Mouse (Mus musculus): Measurements from ENCODE around the gene Gcdh. TPM values are rescaled to one million over a fixed set of nuclear protein-coding genes. Genes with fewer than 3 reads are reported as not detected.
A peak's percentile ranks its signal among the peaks of the same experiment; 100 is the strongest.

Gene Gcdh
- polyA plus RNA-seq, 1 experiment from 2014 or later, result 31.8 TPM

GRCm38 (mm10) chr8:84844397-84845070 is 49.2 kb downstream of the Gcdh start:
- Histone ChIP-seq H3K27me3 (ENCODE audit: control insufficient read depth, insufficient read depth, low read length) (no peaks in the 10 kb centered on the region), H3K36me3 (ENCODE audit: control insufficient read depth, insufficient read depth, low read length) (peaks cover 31% of the 10 kb centered on the region), H3K9ac (ENCODE audit: low read length) (peak overlapping the region; percentile 98), H3K27ac (ENCODE audit: low read depth, low read length) (no peak overlapping the region), H3K4me3 (ENCODE audit: low read depth, low read length) (peak overlapping the region; percentile 97), H3K4me2 (peak overlapping the region; percentile 78), H3K4me1 (ENCODE audit: control insufficient read depth, insufficient read depth, low read length) (peaks cover 23% of the 10 kb centered on the region), H3K9me3 (ENCODE audit: control insufficient read depth, low read length) (no peaks in the 10 kb centered on the region)
- DNase-seq (ENCODE audit: low spot score, missing footprints) (peak; percentile 83), ATAC-seq (ENCODE audit: low FRiP score) (no peak)
- 89% methylated on average over 9 of the region's 9 CpGs for WGBS

- H3K4me3 ChIP-seq (ENCODE audit: low read depth, low read length), result no peak overlapping the region
- DNase-seq (ENCODE audit: low spot score, missing footprints) (no peak), ATAC-seq (ENCODE audit: low FRiP score) (no peak)
- peaks cover 22% of the 10 kb centered on the region for H3K4me1 ChIP-seq (ENCODE audit: control insufficient read depth, insufficient read depth, low read length)
- H3K27me3 ChIP-seq (ENCODE audit: control insufficient read depth, insufficient read depth, low read length), result no peaks in the 10 kb centered on the region
- WGBS, result 87% methylated on average over 1 of the region's 1 CpGs
- peaks cover 48% of the 10 kb centered on the region for H3K36me3 ChIP-seq (ENCODE audit: control insufficient read depth, insufficient read depth, low read length)
- no peak overlapping the region for H3K9ac ChIP-seq (ENCODE audit: low read length)
- no peaks in the 10 kb centered on the region for H3K9me3 ChIP-seq (ENCODE audit: control insufficient read depth, low read length)
- H3K27ac ChIP-seq (ENCODE audit: low read depth, low read length), result no peak overlapping the region
- no peak overlapping the region for H3K4me2 ChIP-seq
These were observed 52.2 kb downstream of the Gcdh start for GRCm38 (mm10) chr8:84841514-84841913.

- H3K4me3 ChIP-seq (ENCODE audit: low read depth, low read length), result peak within 1 kb of the TSS; percentile 94
- WGBS, result under 1% methylated on average over 51 of the region's 55 CpGs
- H3K27ac ChIP-seq (ENCODE audit: low read depth, low read length), result peak within 1 kb of the TSS; percentile 85
- peak within 1 kb of the TSS; percentile 68 for H3K4me2 ChIP-seq
- ATAC-seq (ENCODE audit: low FRiP score), result peak; percentile 97
- DNase-seq (ENCODE audit: low spot score, missing footprints), result peak; percentile 98
- peak within 1 kb of the TSS; percentile 97 for H3K9ac ChIP-seq (ENCODE audit: low read length)
- H3K9me3 ChIP-seq (ENCODE audit: control insufficient read depth, low read length), result no peaks in the 10 kb centered on the region
- no peaks in the 10 kb centered on the region for H3K27me3 ChIP-seq (ENCODE audit: control insufficient read depth, insufficient read depth, low read length)
- H3K36me3 ChIP-seq (ENCODE audit: control insufficient read depth, insufficient read depth, low read length), result peaks cover 57% of the 10 kb centered on the region
- peaks cover 22% of the 10 kb centered on the region for H3K4me1 ChIP-seq (ENCODE audit: control insufficient read depth, insufficient read depth, low read length)
These were observed 53.3 kb downstream of the Gcdh start, which contains the start of gene Rad23a for GRCm38 (mm10) chr8:84840248-84840999. Rad23a (minus strand) TSS chr8:84840665.

DNA sequence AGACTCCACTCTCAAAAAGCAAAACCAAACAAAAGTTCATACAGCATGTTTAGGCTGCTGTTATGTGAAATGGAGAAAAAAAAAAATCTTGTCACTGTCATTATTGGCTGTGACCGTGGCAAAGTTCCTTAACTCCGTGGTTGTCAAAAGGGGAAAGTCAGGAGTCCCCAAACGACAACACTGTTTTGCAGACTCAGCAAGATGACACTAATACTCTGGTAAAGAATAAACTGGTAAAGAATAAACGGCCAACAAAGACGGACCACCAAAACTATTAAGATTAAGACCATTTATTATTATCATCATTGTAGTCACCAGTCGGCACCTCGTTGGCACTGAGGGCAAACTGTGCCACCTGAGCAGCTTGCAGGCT is 53.9 kb downstream of the Gcdh start:
- no peak for DNase-seq (ENCODE audit: low spot score, missing footprints)
- WGBS, result 4% methylated on average over 7 of the region's 7 CpGs
- Histone ChIP-seq H3K9me3 (ENCODE audit: control insufficient read depth, low read length) (no peaks in the 10 kb centered on the region), H3K4me1 (ENCODE audit: control insufficient read depth, insufficient read depth, low read length) (peaks cover 17% of the 10 kb centered on the region), H3K4me2 (peak overlapping the region; percentile 68), H3K4me3 (ENCODE audit: low read depth, low read length) (peak overlapping the region; percentile 94), H3K27ac (ENCODE audit: low read depth, low read length) (peak overlapping the region; percentile 85), H3K27me3 (ENCODE audit: control insufficient read depth, insufficient read depth, low read length) (no peaks in the 10 kb centered on the region), H3K36me3 (ENCODE audit: control insufficient read depth, insufficient read depth, low read length) (peaks cover 57% of the 10 kb centered on the region), H3K9ac (ENCODE audit: low read length) (peak overlapping the region; percentile 97)
- no peak for ATAC-seq (ENCODE audit: low FRiP score)

GRCm38 (mm10) chr8:84839411-84839810 is 54.3 kb downstream of the Gcdh start:
- H3K36me3 ChIP-seq (ENCODE audit: control insufficient read depth, insufficient read depth, low read length), result peaks cover 52% of the 10 kb centered on the region
- 94% methylated on average over 2 of the region's 2 CpGs for WGBS

DNA sequence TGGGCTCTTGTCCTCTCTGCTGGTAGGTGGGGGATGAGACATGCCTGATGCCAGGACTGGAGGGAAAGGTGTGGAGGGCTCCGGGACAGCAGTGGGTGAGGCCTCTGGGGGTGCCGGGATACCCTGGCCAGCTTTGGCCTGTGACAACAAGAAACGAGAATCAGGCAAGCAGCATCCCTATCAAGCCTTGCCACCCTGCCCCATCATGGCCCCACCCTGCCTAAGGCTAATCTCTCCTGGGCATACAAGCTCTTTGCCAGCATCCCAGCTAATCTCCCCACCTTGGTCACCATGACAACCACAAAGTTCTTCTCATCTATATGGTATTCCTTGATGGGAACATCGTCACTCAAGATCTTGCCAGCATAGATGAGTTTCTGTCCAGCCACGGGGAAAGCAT is 55.2 kb downstream of the Gcdh start:
- Histone ChIP-seq H3K36me3 (ENCODE audit: control insufficient read depth, insufficient read depth, low read length) (peaks cover 43% of the 10 kb centered on the region), H3K4me1 (ENCODE audit: control insufficient read depth, insufficient read depth, low read length) (peaks cover 9% of the 10 kb centered on the region), H3K27me3 (ENCODE audit: control insufficient read depth, insufficient read depth, low read length) (no peaks in the 10 kb centered on the region), H3K9ac (ENCODE audit: low read length) (no peak overlapping the region), H3K27ac (ENCODE audit: low read depth, low read length) (no peak overlapping the region), H3K4me2 (no peak overlapping the region), H3K4me3 (ENCODE audit: low read depth, low read length) (no peak overlapping the region), H3K9me3 (ENCODE audit: control insufficient read depth, low read length) (no peaks in the 10 kb centered on the region)
- DNase-seq (ENCODE audit: low spot score, missing footprints) (peak; percentile 53), ATAC-seq (ENCODE audit: low FRiP score) (no peak)
- 87% methylated on average over 5 of the region's 5 CpGs for WGBS

More at GRCm38 (mm10) chr8:84839411-84839810, 54.3 kb downstream of the Gcdh start:
- Histone ChIP-seq H3K27ac (ENCODE audit: low read depth, low read length) (no peak overlapping the region), H3K4me3 (ENCODE audit: low read depth, low read length) (peak overlapping the region; percentile 94; the same call in 1 of the 2 replicates), H3K4me1 (ENCODE audit: control insufficient read depth, insufficient read depth, low read length) (peaks cover 12% of the 10 kb centered on the region), H3K4me2 (peak overlapping the region; percentile 68), H3K9me3 (ENCODE audit: control insufficient read depth, low read length) (no peaks in the 10 kb centered on the region), H3K27me3 (ENCODE audit: control insufficient read depth, insufficient read depth, low read length) (no peaks in the 10 kb centered on the region), H3K9ac (ENCODE audit: low read length) (no peak overlapping the region)
- DNase-seq (ENCODE audit: low spot score, missing footprints) (peak; percentile 82), ATAC-seq (ENCODE audit: low FRiP score) (no peak)

DNA sequence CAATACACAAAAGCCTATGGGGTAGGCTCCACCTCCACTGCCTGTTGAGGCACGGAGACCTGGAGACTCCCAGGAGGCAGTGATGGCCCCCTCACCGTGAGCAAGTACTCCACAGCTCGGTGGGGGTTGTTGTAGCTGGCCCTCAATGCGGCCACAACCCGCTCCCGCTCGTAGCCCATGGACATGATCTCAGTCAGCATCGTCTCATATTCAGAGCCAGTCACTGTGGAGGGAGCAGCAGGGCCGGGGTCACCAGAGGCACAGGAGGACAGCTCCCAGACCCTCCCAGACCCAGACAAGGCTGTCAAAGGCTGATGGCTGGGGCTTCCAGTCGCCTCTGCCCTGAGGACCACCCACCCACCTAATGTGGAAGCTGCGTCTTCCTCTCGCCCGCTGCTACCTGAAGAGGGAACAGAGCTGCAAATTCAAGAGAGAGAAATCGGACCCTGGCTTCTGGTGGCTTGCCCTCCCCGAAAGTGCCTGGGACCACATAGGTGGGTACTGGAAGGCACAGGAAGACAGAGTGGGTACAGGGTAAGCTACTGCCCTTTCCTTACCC is 55.7 kb downstream of the Gcdh start:
- Histone ChIP-seq H3K4me3 (ENCODE audit: low read depth, low read length) (no peak overlapping the region), H3K27ac (ENCODE audit: low read depth, low read length) (no peak overlapping the region), H3K27me3 (ENCODE audit: control insufficient read depth, insufficient read depth, low read length) (no peaks in the 10 kb centered on the region), H3K36me3 (ENCODE audit: control insufficient read depth, insufficient read depth, low read length) (peaks cover 40% of the 10 kb centered on the region), H3K9me3 (ENCODE audit: control insufficient read depth, low read length) (no peaks in the 10 kb centered on the region), H3K9ac (ENCODE audit: low read length) (no peak overlapping the region), H3K4me1 (ENCODE audit: control insufficient read depth, insufficient read depth, low read length) (peaks cover 14% of the 10 kb centered on the region), H3K4me2 (no peak overlapping the region)
- peak; percentile 35 for DNase-seq (ENCODE audit: low spot score, missing footprints)
- WGBS, result 81% methylated on average over 15 of the region's 15 CpGs
- ATAC-seq (ENCODE audit: low FRiP score), result no peak

- H3K9me3 ChIP-seq (ENCODE audit: control insufficient read depth, low read length), result no peaks in the 10 kb centered on the region
- no peak for ATAC-seq (ENCODE audit: low FRiP score)
- no peak overlapping the region for H3K9ac ChIP-seq (ENCODE audit: low read length)
- no peak overlapping the region for H3K4me2 ChIP-seq
- no peaks in the 10 kb centered on the region for H3K27me3 ChIP-seq (ENCODE audit: control insufficient read depth, insufficient read depth, low read length)
- H3K27ac ChIP-seq (ENCODE audit: low read depth, low read length), result no peak overlapping the region
- H3K4me1 ChIP-seq (ENCODE audit: control insufficient read depth, insufficient read depth, low read length), result peaks cover 15% of the 10 kb centered on the region
- peaks cover 33% of the 10 kb centered on the region for H3K36me3 ChIP-seq (ENCODE audit: control insufficient read depth, insufficient read depth, low read length)
- peak; percentile 75 for DNase-seq (ENCODE audit: low spot score, missing footprints)
- 69% methylated on average over 8 of the region's 8 CpGs for WGBS
- no peak overlapping the region for H3K4me3 ChIP-seq (ENCODE audit: low read depth, low read length)
These were observed 56.4 kb downstream of the Gcdh start for GRCm38 (mm10) chr8:84837149-84837911.
